Mouse (Mus musculus) stomach, postnatal 0 days (tissue): Measurements from ENCODE around the gene Trp53i11. TPM values are rescaled to one million over a fixed set of nuclear protein-coding genes. Genes with fewer than 3 reads are reported as not detected.

Experiments
- ATAC-seq: fragments of 200-750 bp; cut with Nextera tagmentation; 2 replicates; pipeline ENCODE4 v1.8.0; 2017; ENCODE audit not compliant: low FRiP score, low TSS enrichment
- DNase-seq: peaks from one replicate; pipeline ENCODE4 v3.0.0-alpha.2; 2016; ENCODE audit warnings: low spot score
- H3K27ac ChIP-seq: fragments of 300-500 bp; sonication (generic); replicated peaks from 2 replicates; pipeline ENCODE4 v1.5.1; 2014; ENCODE audit warnings: mild to moderate bottlenecking, control low read depth
- H3K27me3 ChIP-seq: fragments of 300-500 bp; sonication (generic); 2 replicates; pipeline ENCODE4 v1.6.1; 2014; ENCODE audit warnings: low read length; ENCODE audit not compliant: control insufficient read depth, insufficient read depth
- H3K36me3 ChIP-seq: fragments of 300-500 bp; sonication (generic); 2 replicates; pipeline ENCODE4 v1.6.1; 2014; ENCODE audit warnings: low read length, mixed read lengths; ENCODE audit not compliant: control insufficient read depth, insufficient read depth
- H3K4me1 ChIP-seq: fragments of 300-500 bp; sonication (generic); replicated peaks from 2 replicates; pipeline ENCODE4 v1.6.1; 2014; ENCODE audit warnings: antibody characterized with exemption; ENCODE audit not compliant: control insufficient read depth, insufficient read depth
- H3K4me2 ChIP-seq: fragments of 300-500 bp; sonication (generic); replicated peaks from 2 replicates; pipeline ENCODE4 v1.6.1; 2014; ENCODE audit warnings: low read depth, mild to moderate bottlenecking, control low read depth, moderate library complexity
- H3K4me3 ChIP-seq: fragments of 300-500 bp; sonication (generic); 2 replicates; pipeline ENCODE4 v1.5.1; 2014; ENCODE audit warnings: low read depth, low read length, control low read depth
- H3K9ac ChIP-seq: fragments of 300-500 bp; sonication (generic); 2 replicates; pipeline ENCODE4 v1.6.1; 2014; ENCODE audit warnings: mild to moderate bottlenecking, low read length, control low read depth, mixed read lengths
- H3K9me3 ChIP-seq: fragments of 300-500 bp; sonication (generic); 2 replicates; pipeline ENCODE4 v1.6.1; 2016; ENCODE audit warnings: low read length; ENCODE audit not compliant: control insufficient read depth
- CTCF ChIP-seq: IDR thresholded peaks from 2 replicates; pipeline ENCODE4 v1.5.1; 2016; ENCODE audit warnings: antibody characterized with exemption, low read depth, mild to moderate bottlenecking, moderate library complexity
- EP300 ChIP-seq: optimal IDR thresholded peaks from 2 replicates; pipeline ENCODE3; 2016; ENCODE audit warnings: antibody characterized with exemption
- WGBS: fragments of 180-500 bp; shearing (Covaris S2); extraction: QIAGEN DNeasy Blood & Tissue Kit; methylation state at CpG from one replicate; pipeline ENCODE4 v1.1.7; 2014; 5-methylcytosine and 5-hydroxymethylcytosine counted together
- polyA plus RNA-seq: library from polyadenylated mRNA; unstranded; fragments of >200 nt; fragmentation: Nextera tagmentation; extraction: Ambion mirVana; gene quantifications from 2 replicates; pipeline ENCODE4 v1.2.1, GENCODE M21; 2015

Gene Trp53i11
- polyA plus RNA-seq, 1 experiment from 2014 or later = 17.3 TPM

DNA sequence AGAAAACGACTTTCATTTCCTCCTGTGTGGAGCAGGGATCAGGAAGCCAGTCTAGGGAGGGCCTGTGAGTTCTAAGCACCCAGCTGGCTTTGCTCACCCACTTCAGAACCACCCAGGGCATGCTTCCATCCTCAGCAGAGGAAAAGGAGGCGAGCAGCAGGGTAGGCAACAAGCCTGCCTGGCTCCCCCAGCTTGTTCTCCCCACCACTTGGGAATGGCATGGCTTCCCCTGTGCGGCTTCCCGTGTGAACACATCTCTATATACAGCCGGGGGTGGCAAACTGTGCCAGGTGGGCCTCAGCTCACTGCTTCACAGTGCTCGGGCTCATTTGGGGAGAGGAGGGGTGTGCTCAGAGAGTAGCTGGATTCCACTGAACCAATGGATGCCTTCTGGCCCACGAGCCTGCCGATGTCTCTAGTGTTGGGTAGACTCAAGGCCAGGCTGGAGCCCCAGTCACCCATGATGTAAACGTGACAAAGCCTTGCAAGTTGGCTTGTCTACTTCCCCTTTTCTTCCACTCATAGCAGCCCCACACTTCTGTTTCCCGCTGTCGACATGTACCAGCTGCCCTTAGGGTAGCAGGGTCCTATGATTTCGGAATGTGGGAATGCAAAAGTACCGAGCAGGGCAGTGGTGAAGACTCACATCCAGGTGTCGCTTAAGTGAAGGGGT is 20.5 kb upstream of the Trp53i11 start:
- Histone ChIP-seq H3K4me3 (no peak overlapping the region), H3K27ac (no peak overlapping the region), H3K9ac (no peak overlapping the region), H3K4me1 (0 out of 2 replicates have a peak, but pooled peaks cover 2% of the 10 kb centered on the region), H3K27me3 (no peaks in the 10 kb centered on the region), H3K4me2 (no peak overlapping the region), H3K9me3 (no peaks in the 10 kb centered on the region), H3K36me3 (no peaks in the 10 kb centered on the region)
- WGBS = 74% methylated on average over 14 of the region's 14 CpGs
- DNase-seq (no peak), ATAC-seq (no peak)
- no peak for TF ChIP-seq EP300
- no peak for TF ChIP-seq CTCF

DNA sequence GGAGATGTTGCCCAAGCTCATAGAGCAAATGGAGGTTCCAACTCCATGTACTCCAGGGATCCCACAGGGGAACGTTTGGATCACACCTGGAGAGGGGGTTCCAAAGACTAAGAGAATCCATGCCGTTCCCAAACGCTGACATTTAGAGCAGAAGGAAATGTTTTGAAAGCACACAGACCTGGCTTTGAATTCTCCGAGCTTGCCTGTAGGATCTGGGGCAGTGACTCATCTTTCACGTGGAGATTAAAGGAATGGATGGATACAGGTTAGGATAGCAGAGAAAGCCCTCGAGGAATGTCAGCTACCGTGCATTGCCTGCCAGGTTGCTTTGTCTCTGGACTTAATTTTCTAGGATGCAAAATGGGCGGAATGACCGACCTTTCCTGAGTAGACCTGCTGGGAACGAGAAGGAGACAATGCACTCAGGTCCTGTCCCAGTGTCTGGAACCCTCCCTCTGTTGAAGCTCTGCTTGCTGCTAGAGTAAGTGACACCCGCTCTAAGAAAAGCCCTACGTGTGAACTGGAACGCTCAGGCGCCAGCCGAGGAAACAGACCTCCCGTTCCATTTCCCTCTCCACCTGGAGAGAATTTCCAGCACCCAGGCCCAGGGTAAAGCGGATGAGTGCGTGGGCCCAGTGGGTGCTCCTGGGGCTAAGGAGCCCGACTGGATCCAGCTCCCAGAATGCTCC is 17.0 kb upstream of the Trp53i11 start:
- ATAC-seq = no peak

GRCm38 (mm10) chr2:93170845-93171200 is 16.5 kb upstream of the Trp53i11 start:
- Histone ChIP-seq H3K27me3 (no peaks in the 10 kb centered on the region), H3K36me3 (no peaks in the 10 kb centered on the region), H3K4me2 (no peak overlapping the region), H3K9me3 (no peaks in the 10 kb centered on the region), H3K4me3 (no peak overlapping the region), H3K27ac (no peak overlapping the region), H3K9ac (no peak overlapping the region), H3K4me1 (no peaks in the 10 kb centered on the region)
- ATAC-seq = no peak
- DNase-seq = no peak
- TF ChIP-seq CTCF (no peak), EP300 (no peak)
- 54% methylated on average over 5 of the region's 5 CpGs for WGBS

More for the DNA sequence above, 17.0 kb upstream of the Trp53i11 start:
- no peak for TF ChIP-seq CTCF
- TF ChIP-seq EP300 = no peak
- no peak overlapping the region for H3K9ac ChIP-seq
- no peak for DNase-seq
- H3K36me3 ChIP-seq = no peaks in the 10 kb centered on the region
- no peak overlapping the region for H3K4me2 ChIP-seq
- H3K27me3 ChIP-seq = no peaks in the 10 kb centered on the region
- no peaks in the 10 kb centered on the region for H3K9me3 ChIP-seq
- H3K4me1 ChIP-seq = no peaks in the 10 kb centered on the region
- WGBS = 59% methylated on average over 19 of the region's 19 CpGs
- no peak overlapping the region for H3K4me3 ChIP-seq
- no peak overlapping the region for H3K27ac ChIP-seq

GRCm38 (mm10) chr2:93171929-93172328 is 15.4 kb upstream of the Trp53i11 start:
- ATAC-seq = no peak
- DNase-seq = no peak
- Histone ChIP-seq H3K36me3 (no peaks in the 10 kb centered on the region), H3K27me3 (no peaks in the 10 kb centered on the region), H3K27ac (no peak overlapping the region), H3K9ac (no peak overlapping the region), H3K9me3 (no peaks in the 10 kb centered on the region), H3K4me2 (no peak overlapping the region), H3K4me1 (no peaks in the 10 kb centered on the region), H3K4me3 (no peak overlapping the region)
- no peak for TF ChIP-seq CTCF
- no peak for TF ChIP-seq EP300
- 80% methylated on average over 6 of the region's 6 CpGs for WGBS

DNA sequence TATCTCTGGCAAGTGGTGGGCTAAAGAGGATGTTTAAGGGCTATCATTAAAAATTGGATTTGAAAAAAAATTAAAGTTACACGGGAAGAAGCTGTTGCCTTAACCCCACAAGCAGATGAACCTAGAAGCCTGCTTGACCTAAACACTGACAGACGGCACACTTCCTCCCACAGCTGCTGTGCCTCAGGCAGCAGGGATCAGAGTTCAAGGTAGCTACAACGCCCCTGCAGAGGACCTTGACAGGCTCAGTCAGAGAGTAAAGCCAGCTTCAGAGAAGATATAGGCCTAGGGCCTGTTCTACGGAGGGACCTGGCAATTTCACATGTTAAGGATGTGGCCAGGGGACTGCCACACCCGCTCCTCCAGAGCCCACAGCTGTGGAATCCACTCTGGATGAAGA is 14.9 kb upstream of the Trp53i11 start:
- no peak overlapping the region for H3K27ac ChIP-seq

GRCm38 (mm10) chr2:93174159-93174558 is 13.2 kb upstream of the Trp53i11 start:
- H3K9me3 ChIP-seq = no peaks in the 10 kb centered on the region
- no peak overlapping the region for H3K9ac ChIP-seq
- DNase-seq (no peak), ATAC-seq (no peak)
- no peak overlapping the region for H3K4me2 ChIP-seq
- H3K4me3 ChIP-seq = no peak overlapping the region
- H3K27ac ChIP-seq = no peak overlapping the region
- no peaks in the 10 kb centered on the region for H3K4me1 ChIP-seq
- no peaks in the 10 kb centered on the region for H3K27me3 ChIP-seq
- no peaks in the 10 kb centered on the region for H3K36me3 ChIP-seq
- TF ChIP-seq EP300 (no peak), CTCF (no peak)
- 40% methylated on average over 5 of the region's 5 CpGs for WGBS

More for the DNA sequence above, 14.9 kb upstream of the Trp53i11 start:
- Histone ChIP-seq H3K9me3 (no peaks in the 10 kb centered on the region), H3K4me3 (no peak overlapping the region), H3K27me3 (no peaks in the 10 kb centered on the region), H3K4me1 (no peaks in the 10 kb centered on the region), H3K9ac (no peak overlapping the region), H3K4me2 (no peak overlapping the region), H3K36me3 (no peaks in the 10 kb centered on the region)
- DNase-seq = no peak
- no peak for ATAC-seq
- TF ChIP-seq CTCF (no peak), EP300 (no peak)
- 60% methylated on average over 5 of the region's 5 CpGs for WGBS
